Mouse (Mus musculus) intestine, postnatal 0 days (tissue): Measurements from ENCODE around the gene Samd11. TPM values are rescaled to one million over a fixed set of nuclear protein-coding genes. Genes with fewer than 3 reads are reported as not detected.

Experiments
- ATAC-seq: fragments of 200-750 bp; cut with Nextera tagmentation; 2 replicates; pipeline ENCODE4 v1.8.0; 2017; ENCODE audit warnings: mild to moderate bottlenecking, moderate TSS enrichment, moderate library complexity
- H3K27ac ChIP-seq: fragments of 300-500 bp; sonication (generic); 2 replicates; pipeline ENCODE4 v1.5.1; 2014; ENCODE audit warnings: mild to moderate bottlenecking, low read depth, low read length, moderate library complexity
- H3K27me3 ChIP-seq: fragments of 300-500 bp; sonication (generic); replicated peaks from 2 replicates; pipeline ENCODE4 v1.6.1; 2014; ENCODE audit warnings: low read length, mixed read lengths; ENCODE audit not compliant: control insufficient read depth, insufficient read depth
- H3K36me3 ChIP-seq: fragments of 300-500 bp; sonication (generic); 2 replicates; pipeline ENCODE4 v1.6.1; 2014; ENCODE audit warnings: mild to moderate bottlenecking, moderate library complexity; ENCODE audit not compliant: control insufficient read depth, insufficient read depth
- H3K4me1 ChIP-seq: fragments of 300-500 bp; sonication (generic); replicated peaks from 2 replicates; pipeline ENCODE4 v1.6.1; 2014; ENCODE audit warnings: antibody characterized with exemption, low read length, mixed read lengths; ENCODE audit not compliant: control insufficient read depth, insufficient read depth
- H3K4me2 ChIP-seq: fragments of 300-500 bp; sonication (generic); replicated peaks from 2 replicates; pipeline ENCODE4 v1.6.1; 2014; ENCODE audit warnings: low read depth, mild to moderate bottlenecking, moderate library complexity
- H3K4me3 ChIP-seq: fragments of 300-500 bp; sonication (generic); 2 replicates; pipeline ENCODE4 v1.5.1; 2014; ENCODE audit warnings: low read depth, low read length
- H3K9ac ChIP-seq: fragments of 300-500 bp; sonication (generic); 2 replicates; pipeline ENCODE4 v1.6.1; 2014; ENCODE audit warnings: mild to moderate bottlenecking, low read depth, low read length
- H3K9me3 ChIP-seq: fragments of 300-500 bp; sonication (generic); 2 replicates; pipeline ENCODE4 v1.6.1; 2016; ENCODE audit warnings: mixed run types; ENCODE audit not compliant: control insufficient read depth
- CTCF ChIP-seq: sonication (generic); IDR thresholded peaks from 2 replicates; pipeline ENCODE4 v1.5.1; 2016; ENCODE audit warnings: low read depth, mild to moderate bottlenecking, control low read depth, antibody characterized with exemption, moderate library complexity
- WGBS: fragments of 180-500 bp; shearing (Covaris S2); extraction: QIAGEN DNeasy Blood & Tissue Kit; methylation state at CpG from one replicate; pipeline ENCODE4 v1.1.7; 2014; 5-methylcytosine and 5-hydroxymethylcytosine counted together
- polyA plus RNA-seq: library from polyadenylated mRNA; unstranded; fragments of >200 nt; fragmentation: Nextera tagmentation; extraction: Ambion mirVana; gene quantifications from 2 replicates; pipeline ENCODE4 v1.2.1, GENCODE M21; 2015

The Samd11 gene
- polyA plus RNA-seq: 0.18 TPM in 1 of 2 replicates, not detected in the other

DNA sequence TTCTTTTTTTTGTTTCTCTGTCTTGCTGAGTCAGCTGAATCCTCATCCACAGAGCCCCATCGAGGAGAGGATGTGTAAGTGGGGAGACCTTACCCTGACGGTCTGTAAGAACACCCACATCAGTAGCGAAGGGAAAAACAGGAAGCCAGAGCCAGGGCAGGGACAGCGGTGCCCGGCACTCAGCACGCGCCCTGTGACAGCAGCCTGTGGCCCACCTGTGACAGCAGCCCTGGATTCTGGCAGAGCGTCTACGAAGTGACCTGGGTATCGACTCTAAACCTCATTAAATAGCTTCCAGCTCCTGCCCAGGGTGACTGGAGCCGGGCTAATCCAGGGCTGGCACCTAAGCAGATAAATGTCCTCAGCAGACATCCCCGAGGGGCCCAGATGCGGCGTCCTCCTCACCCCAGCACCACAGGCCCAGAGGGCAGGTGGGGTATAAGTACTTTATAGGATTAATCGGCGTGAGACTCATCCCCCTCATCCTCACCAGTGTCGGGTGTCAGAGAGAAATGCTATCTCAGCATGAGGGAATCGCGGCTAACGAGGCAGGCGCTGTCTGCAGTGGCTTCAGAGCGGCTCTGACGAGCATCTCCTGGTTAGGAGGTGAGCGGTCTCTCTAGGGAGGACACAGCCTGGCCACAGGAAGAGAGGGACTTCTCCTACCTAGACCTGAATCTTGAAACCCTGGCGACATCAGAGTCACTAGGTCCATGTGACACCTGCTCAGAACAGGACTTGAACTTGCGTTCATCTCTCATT is at the start of gene Samd11:
Gene Samd11, minus strand, starts transcription at position 580 of the 762 bp plus-strand sequence.
- no peaks in the 10 kb centered on the region for H3K36me3 ChIP-seq
- ATAC-seq: no peak; the same call in 1 of the 2 replicates
- WGBS: 11% methylated on average over 26 of the region's 26 CpGs
- peak within 1 kb of the TSS; percentile 20; the same call in 1 of the 2 replicates for H3K4me3 ChIP-seq
- H3K4me1 ChIP-seq: no peaks in the 10 kb centered on the region
- H3K27ac ChIP-seq: no peak within 1 kb of the TSS
- H3K9ac ChIP-seq: no peak within 1 kb of the TSS
- no peak for TF ChIP-seq CTCF
- peaks cover 33% of the 10 kb centered on the region for H3K27me3 ChIP-seq
- no peaks in the 10 kb centered on the region for H3K9me3 ChIP-seq
- H3K4me2 ChIP-seq: no peak within 1 kb of the TSS

- Histone ChIP-seq H3K4me2 (peak overlapping the region; percentile 43), H3K9ac (no peak overlapping the region), H3K4me3 (peak overlapping the region; percentile 20; the same call in 1 of the 2 replicates), H3K36me3 (no peaks in the 10 kb centered on the region), H3K27me3 (peaks cover 33% of the 10 kb centered on the region), H3K9me3 (no peaks in the 10 kb centered on the region), H3K4me1 (no peaks in the 10 kb centered on the region), H3K27ac (no peak overlapping the region)
- WGBS: 3% methylated on average over 28 of the region's 30 CpGs
- ATAC-seq: peak; percentile 56
- TF ChIP-seq CTCF: no peak
These were observed 938 bp downstream of the Samd11 start for GRCm38 (mm10) chr4:156254361-156255077.

DNA sequence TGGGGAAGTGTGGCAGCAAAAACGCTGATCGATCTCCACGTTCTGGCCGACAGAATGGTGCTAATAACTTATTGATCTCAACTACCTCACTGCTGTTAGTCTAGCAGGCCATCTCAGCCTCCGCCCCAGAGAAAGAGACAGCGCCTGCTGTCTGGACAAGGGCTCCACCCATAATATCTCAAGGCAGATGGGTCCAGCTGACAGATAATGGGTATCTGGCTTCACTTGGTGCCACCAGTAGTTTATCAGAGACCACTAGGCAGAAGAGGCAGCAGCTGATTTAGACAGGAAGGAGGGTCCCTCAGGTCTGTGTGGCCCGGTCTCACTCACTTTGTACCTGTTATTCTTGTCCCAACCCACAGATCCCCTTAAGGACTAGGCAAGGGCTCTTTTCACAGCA is 2.4 kb downstream of the Samd11 start:
- peaks cover 33% of the 10 kb centered on the region for H3K27me3 ChIP-seq
- no peak; the same call in 1 of the 2 replicates for ATAC-seq
- no peak overlapping the region for H3K27ac ChIP-seq
- H3K36me3 ChIP-seq: peaks cover 9% of the 10 kb centered on the region
- H3K9ac ChIP-seq: no peak overlapping the region
- TF ChIP-seq CTCF: no peak
- H3K4me1 ChIP-seq: no peaks in the 10 kb centered on the region
- no peak overlapping the region for H3K4me3 ChIP-seq
- no peaks in the 10 kb centered on the region for H3K9me3 ChIP-seq
- WGBS: 41% methylated on average over 7 of the region's 7 CpGs
- H3K4me2 ChIP-seq: no peak overlapping the region

- no peak for ATAC-seq
- no peak overlapping the region for H3K27ac ChIP-seq
- peaks cover 13% of the 10 kb centered on the region for H3K36me3 ChIP-seq
- no peak overlapping the region for H3K9ac ChIP-seq
- no peak for TF ChIP-seq CTCF
- H3K9me3 ChIP-seq: no peaks in the 10 kb centered on the region
- H3K4me2 ChIP-seq: no peak overlapping the region
- WGBS: 36% methylated on average over 3 of the region's 3 CpGs
- H3K27me3 ChIP-seq: peaks cover 33% of the 10 kb centered on the region
- no peaks in the 10 kb centered on the region for H3K4me1 ChIP-seq
- no peak overlapping the region for H3K4me3 ChIP-seq
These were observed 2.8 kb downstream of the Samd11 start for GRCm38 (mm10) chr4:156252619-156253018.

GRCm38 (mm10) chr4:156252140-156252539 is 3.3 kb downstream of the Samd11 start:
- H3K27ac ChIP-seq: no peak overlapping the region
- WGBS: 38% methylated on average over 7 of the region's 7 CpGs
- H3K9me3 ChIP-seq: no peaks in the 10 kb centered on the region
- peaks cover 18% of the 10 kb centered on the region for H3K36me3 ChIP-seq
- no peak overlapping the region for H3K4me3 ChIP-seq
- peaks cover 33% of the 10 kb centered on the region for H3K27me3 ChIP-seq
- no peak overlapping the region for H3K9ac ChIP-seq
- no peak for ATAC-seq
- no peak overlapping the region for H3K4me2 ChIP-seq
- no peak for TF ChIP-seq CTCF
- no peaks in the 10 kb centered on the region for H3K4me1 ChIP-seq

GRCm38 (mm10) chr4:156251081-156251480 is 4.4 kb downstream of the Samd11 start:
- 75% methylated on average over 8 of the region's 8 CpGs for WGBS
- H3K9ac ChIP-seq: no peak overlapping the region
- peaks cover 33% of the 10 kb centered on the region for H3K27me3 ChIP-seq
- no peak for ATAC-seq
- H3K4me3 ChIP-seq: no peak overlapping the region
- peaks cover 28% of the 10 kb centered on the region for H3K36me3 ChIP-seq
- H3K9me3 ChIP-seq: no peaks in the 10 kb centered on the region
- H3K4me2 ChIP-seq: no peak overlapping the region
- no peak for TF ChIP-seq CTCF
- no peak overlapping the region for H3K27ac ChIP-seq
- H3K4me1 ChIP-seq: no peaks in the 10 kb centered on the region
